Mouse (Mus musculus): ENCODE measurements around the gene Cdkn1a. TPM values are rescaled to one million over a fixed set of nuclear protein-coding genes. Genes with fewer than 3 reads are reported as not detected.

Cdkn1a gene
- polyA plus RNA-seq, 2 experiments, result 2.6 to 7.0 TPM

DNA sequence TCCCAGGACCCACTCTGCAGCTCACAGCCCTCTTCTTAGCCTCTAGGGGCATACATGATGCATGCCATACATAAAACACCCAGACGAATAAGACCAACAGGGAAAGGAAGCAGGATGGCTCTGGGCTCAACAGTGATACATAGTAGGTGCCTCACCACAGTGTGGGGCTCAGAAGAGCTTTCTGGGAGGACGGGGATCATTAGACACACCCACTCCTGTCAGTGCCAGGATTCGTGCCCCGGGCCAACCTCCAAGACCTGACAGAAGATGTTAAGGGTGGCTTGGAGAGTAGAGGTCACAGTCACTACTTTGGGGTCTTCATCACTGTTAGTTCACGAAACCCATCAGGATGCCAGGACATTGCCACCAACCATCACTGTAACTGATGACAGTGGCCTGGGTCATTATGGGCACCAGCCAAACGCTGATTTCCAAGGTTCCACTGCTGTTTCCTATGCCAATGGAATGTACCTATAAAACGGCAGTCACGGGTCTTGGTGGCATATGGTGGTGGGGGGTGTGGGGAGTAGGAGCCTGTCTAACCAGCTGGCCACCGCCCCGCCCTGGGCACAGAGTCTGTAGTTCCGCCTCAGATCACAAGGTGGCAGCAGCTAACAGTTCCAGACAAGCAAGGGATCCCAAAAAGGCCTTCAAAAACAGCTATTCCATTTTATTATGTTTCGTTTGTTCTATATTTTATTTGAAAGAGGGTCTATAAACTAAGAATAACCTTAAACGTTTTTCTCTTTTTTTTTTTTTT, 41.8 kb upstream of the Cdkn1a start:
- Histone ChIP-seq H3K9me3 (ENCODE audit: control insufficient read depth, low read length) (no peaks in the 10 kb centered on the region), H3K27me3 (ENCODE audit: control insufficient read depth, insufficient read depth, low read length) (no peaks in the 10 kb centered on the region), H3K27ac (no peak overlapping the region), H3K4me3 (ENCODE audit: insufficient read depth in 1 of 2, low read depth in 2 of 2, low read length in 2 of 2) (no peak overlapping the region), H3K36me3 (replicated peaks; ENCODE audit: control insufficient read depth, insufficient read depth, low read depth) (peaks cover 35% of the 10 kb centered on the region), H3K4me2 (ENCODE audit: low read depth) (no peak overlapping the region), H3K9ac (replicated peaks) (no peak overlapping the region), H3K4me1 (replicated peaks; ENCODE audit: control insufficient read depth in 2 of 2, insufficient read depth in 2 of 2, low read length in 1 of 2) (peaks cover 3 to 9% of the 10 kb centered on the region in 2 experiments; a peak in 2 of 4 replicates)
- 18% methylated on average over 13 of the region's 13 CpGs for WGBS (ENCODE audit: insufficient replicate concordance)
- no peak for ATAC-seq (ENCODE audit: insufficient read depth)
- DNase-seq (ENCODE audit: low read depth in 3 of 3, low spot score in 3 of 3), result no peak
- TF ChIP-seq CTCF (IDR thresholded peaks at IDR 0.05; ENCODE audit: low read depth) (peak; percentile 86), EP300 (IDR thresholded peaks at IDR 0.05; ENCODE audit: low read depth) (no peak)

DNA sequence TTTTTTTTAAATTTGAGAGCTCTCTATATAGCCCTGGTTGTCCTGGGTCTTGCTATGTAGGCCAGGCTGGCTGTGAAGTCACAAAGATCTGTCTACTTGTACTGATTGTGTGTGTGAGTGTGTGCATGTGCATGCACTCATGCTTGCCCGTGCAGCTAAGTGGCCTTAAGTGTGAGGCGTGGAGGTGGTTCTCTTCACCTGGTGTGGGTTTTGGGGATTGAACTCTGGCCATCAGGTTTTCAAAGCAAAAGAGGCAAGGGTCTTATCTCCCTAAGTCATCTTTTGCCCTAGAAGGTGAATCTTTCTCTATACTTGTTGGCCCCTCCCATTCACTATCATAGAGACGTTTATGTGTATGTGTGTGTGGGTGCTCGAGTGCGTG, 41.3 kb upstream of the Cdkn1a start:
- Histone ChIP-seq H3K9me3 (ENCODE audit: control insufficient read depth, low read length) (no peaks in the 10 kb centered on the region), H3K4me3 (ENCODE audit: insufficient read depth in 1 of 2, low read depth in 2 of 2, low read length in 2 of 2) (no peak overlapping the region), H3K36me3 (replicated peaks; ENCODE audit: control insufficient read depth, insufficient read depth, low read depth) (peaks cover 29% of the 10 kb centered on the region), H3K27me3 (ENCODE audit: control insufficient read depth, insufficient read depth, low read length) (no peaks in the 10 kb centered on the region), H3K4me2 (ENCODE audit: low read depth) (no peak overlapping the region), H3K27ac (no peak overlapping the region), H3K9ac (replicated peaks) (no peak overlapping the region), H3K4me1 (replicated peaks; ENCODE audit: control insufficient read depth in 2 of 2, insufficient read depth in 2 of 2, low read length in 1 of 2) (peaks cover 3 to 9% of the 10 kb centered on the region in 2 experiments; a peak in 2 of 4 replicates)
- TF ChIP-seq CTCF (IDR thresholded peaks at IDR 0.05; ENCODE audit: low read depth), result no peak
- TF ChIP-seq EP300 (IDR thresholded peaks at IDR 0.05; ENCODE audit: low read depth), result no peak
- DNase-seq (ENCODE audit: low read depth in 3 of 3, low spot score in 3 of 3) (no peak), ATAC-seq (ENCODE audit: insufficient read depth) (no peak)
- WGBS (ENCODE audit: insufficient replicate concordance), result 61% methylated on average over 5 of the region's 5 CpGs

GRCm38 (mm10) chr17:29049923-29050322, 40.9 kb upstream of the Cdkn1a start:
- Histone ChIP-seq H3K9me3 (ENCODE audit: control insufficient read depth, low read length) (no peaks in the 10 kb centered on the region), H3K4me2 (ENCODE audit: low read depth) (peak overlapping the region; percentile 7; the same call in 1 of the 2 replicates), H3K27ac (no peak overlapping the region), H3K4me3 (ENCODE audit: insufficient read depth in 1 of 2, low read depth in 2 of 2, low read length in 2 of 2) (no peak overlapping the region), H3K36me3 (replicated peaks; ENCODE audit: control insufficient read depth, insufficient read depth, low read depth) (peaks cover 25% of the 10 kb centered on the region), H3K4me1 (replicated peaks; ENCODE audit: control insufficient read depth in 2 of 2, insufficient read depth in 2 of 2, low read length in 1 of 2) (peaks cover 3 to 9% of the 10 kb centered on the region in 2 experiments; a peak in 2 of 4 replicates), H3K9ac (replicated peaks) (no peak overlapping the region), H3K27me3 (ENCODE audit: control insufficient read depth, insufficient read depth, low read length) (no peaks in the 10 kb centered on the region)
- ATAC-seq (ENCODE audit: insufficient read depth) (peak; percentile 16; the same call in 1 of the 2 replicates), DNase-seq (ENCODE audit: low read depth in 3 of 3, low spot score in 3 of 3) (no peak)
- TF ChIP-seq CTCF (IDR thresholded peaks at IDR 0.05; ENCODE audit: low read depth) (no peak), EP300 (IDR thresholded peaks at IDR 0.05; ENCODE audit: low read depth) (no peak)
- 39% methylated on average over 7 of the region's 7 CpGs for WGBS (ENCODE audit: insufficient replicate concordance)

- WGBS (ENCODE audit: insufficient replicate concordance), result 56% methylated on average over 14 of the region's 14 CpGs
- Histone ChIP-seq H3K4me2 (ENCODE audit: low read depth) (peak overlapping the region; percentile 0; the same call in 1 of the 2 replicates), H3K4me3 (ENCODE audit: insufficient read depth in 1 of 2, low read depth in 2 of 2, low read length in 2 of 2) (no peak overlapping the region), H3K27me3 (ENCODE audit: control insufficient read depth, insufficient read depth, low read length) (no peaks in the 10 kb centered on the region), H3K36me3 (replicated peaks; ENCODE audit: control insufficient read depth, insufficient read depth, low read depth) (peaks cover 16% of the 10 kb centered on the region), H3K4me1 (replicated peaks; ENCODE audit: control insufficient read depth in 2 of 2, insufficient read depth in 2 of 2, low read length in 1 of 2) (peaks cover 3 to 9% of the 10 kb centered on the region in 2 experiments; a peak in 2 of 4 replicates), H3K9me3 (ENCODE audit: control insufficient read depth, low read length) (no peaks in the 10 kb centered on the region), H3K27ac (no peak overlapping the region), H3K9ac (replicated peaks) (no peak overlapping the region)
- DNase-seq (ENCODE audit: low read depth in 3 of 3, low spot score in 3 of 3), result no peak
- TF ChIP-seq CTCF (IDR thresholded peaks at IDR 0.05; ENCODE audit: low read depth), result no peak
- TF ChIP-seq EP300 (IDR thresholded peaks at IDR 0.05; ENCODE audit: low read depth), result no peak
- no peak for ATAC-seq (ENCODE audit: insufficient read depth)
Measured at GRCm38 (mm10) chr17:29050791-29051190, 40.0 kb upstream of the Cdkn1a start.

DNA sequence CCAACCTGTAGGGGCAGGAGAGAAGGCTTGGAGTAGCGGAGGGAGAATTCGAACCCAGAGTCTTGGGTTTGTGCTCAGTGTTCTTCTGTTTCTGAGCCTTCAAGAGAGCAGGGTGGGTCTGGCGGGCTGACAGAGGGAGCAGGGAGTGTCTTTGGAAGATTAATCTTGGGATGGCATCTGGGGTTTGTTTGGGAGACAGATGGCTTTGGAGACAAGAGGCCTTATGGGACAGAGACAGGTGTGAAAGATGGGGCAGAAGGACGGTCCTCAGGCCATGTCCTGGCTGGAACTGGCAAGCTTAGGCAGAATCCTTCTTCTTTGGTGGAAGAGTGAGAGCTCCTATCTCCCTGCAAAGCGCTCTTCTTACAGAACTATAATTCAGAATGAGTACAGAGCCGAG, 37.7 kb upstream of the Cdkn1a start:
- DNase-seq (ENCODE audit: low read depth in 3 of 3, low spot score in 3 of 3), result no peak
- H3K9me3 ChIP-seq (ENCODE audit: control insufficient read depth, low read length), result no peaks in the 10 kb centered on the region

More for the DNA sequence above, 37.7 kb upstream of the Cdkn1a start:
- no peak overlapping the region for H3K4me2 ChIP-seq (ENCODE audit: low read depth)
- no peak overlapping the region for H3K4me3 ChIP-seq (ENCODE audit: insufficient read depth in 1 of 2, low read depth in 2 of 2, low read length in 2 of 2)
- H3K27me3 ChIP-seq (ENCODE audit: control insufficient read depth, insufficient read depth, low read length), result no peaks in the 10 kb centered on the region
- ATAC-seq (ENCODE audit: insufficient read depth), result no peak
- no peak overlapping the region for H3K9ac ChIP-seq (replicated peaks)
- H3K36me3 ChIP-seq (replicated peaks; ENCODE audit: control insufficient read depth, insufficient read depth, low read depth), result no peaks in the 10 kb centered on the region
- peaks cover 3 to 17% of the 10 kb centered on the region in 2 experiments; a peak in 2 of 4 replicates for H3K4me1 ChIP-seq (replicated peaks; ENCODE audit: control insufficient read depth in 2 of 2, insufficient read depth in 2 of 2, low read length in 1 of 2)
- H3K27ac ChIP-seq, result no peak overlapping the region
- no peak for TF ChIP-seq EP300 (IDR thresholded peaks at IDR 0.05; ENCODE audit: low read depth)
- TF ChIP-seq CTCF (IDR thresholded peaks at IDR 0.05; ENCODE audit: low read depth), result no peak
- WGBS (ENCODE audit: insufficient replicate concordance), result 82% methylated on average over 6 of the region's 6 CpGs

Measured in liver, embryonic 14.5 days (tissue).